Mouse (Mus musculus): Measurements from ENCODE around the gene Ccn5.

The Ccn5 gene

GRCm38 (mm10) chr2:163820607-163821006, at the start of gene Ccn5:
Gene Ccn5 (plus strand): TSS chr2:163820861.
- peak; percentile 91 for DNase-seq (ENCODE audit: low read depth, low spot score)

GRCm38 (mm10) chr2:163776661-163777060, 44.0 kb upstream of the Ccn5 start:
- DNase-seq (ENCODE audit: low read depth, low spot score) = no peak

GRCm38 (mm10) chr2:163777061-163777460, 43.6 kb upstream of the Ccn5 start:
- DNase-seq (ENCODE audit: low read depth, low spot score) = no peak

GRCm38 (mm10) chr2:163778896-163779295, 41.8 kb upstream of the Ccn5 start:
- no peak for DNase-seq (ENCODE audit: low read depth, low spot score)

- DNase-seq (ENCODE audit: low read depth, low spot score) = no peak
Observed at GRCm38 (mm10) chr2:163783368-163783767, 37.3 kb upstream of the Ccn5 start.

GRCm38 (mm10) chr2:163783901-163784300, 36.8 kb upstream of the Ccn5 start:
- DNase-seq (ENCODE audit: low read depth, low spot score) = no peak

GRCm38 (mm10) chr2:163787086-163787485, 33.6 kb upstream of the Ccn5 start:
- DNase-seq (ENCODE audit: low read depth, low spot score) = no peak

GRCm38 (mm10) chr2:163787709-163788108, 33.0 kb upstream of the Ccn5 start:
- peak; percentile 64 for DNase-seq (ENCODE audit: low read depth, low spot score)

- peak; percentile 64 for DNase-seq (ENCODE audit: low read depth, low spot score)
Observed at GRCm38 (mm10) chr2:163788484-163788883, 32.2 kb upstream of the Ccn5 start.

- DNase-seq (ENCODE audit: low read depth, low spot score) = peak; percentile 82
Observed at GRCm38 (mm10) chr2:163798411-163798810, 22.2 kb upstream of the Ccn5 start.

GRCm38 (mm10) chr2:163800832-163801231, 19.8 kb upstream of the Ccn5 start:
- DNase-seq (ENCODE audit: low read depth, low spot score) = peak; percentile 76

- no peak for DNase-seq (ENCODE audit: low read depth, low spot score)
Observed at GRCm38 (mm10) chr2:163801406-163801805, 19.3 kb upstream of the Ccn5 start.

- no peak for DNase-seq (ENCODE audit: low read depth, low spot score)
Observed at GRCm38 (mm10) chr2:163803838-163804237, 16.8 kb upstream of the Ccn5 start.

- DNase-seq (ENCODE audit: low read depth, low spot score) = no peak
Observed at GRCm38 (mm10) chr2:163809166-163809565, 11.5 kb upstream of the Ccn5 start.

GRCm38 (mm10) chr2:163809704-163810103, 11.0 kb upstream of the Ccn5 start:
- no peak for DNase-seq (ENCODE audit: low read depth, low spot score)

- no peak for DNase-seq (ENCODE audit: low read depth, low spot score)
Observed at GRCm38 (mm10) chr2:163813077-163813476, 7.6 kb upstream of the Ccn5 start.

GRCm38 (mm10) chr2:163814739-163815465, 5.8 kb upstream of the Ccn5 start:
- DNase-seq (ENCODE audit: low read depth, low spot score) = no peak

GRCm38 (mm10) chr2:163823248-163823647, 2.6 kb downstream of the Ccn5 start:
- DNase-seq (ENCODE audit: low read depth, low spot score) = no peak

- peak; percentile 55 for DNase-seq (ENCODE audit: low read depth, low spot score)
Observed at GRCm38 (mm10) chr2:163823771-163824170, 3.1 kb downstream of the Ccn5 start.

- no peak for DNase-seq (ENCODE audit: low read depth, low spot score)
Observed at GRCm38 (mm10) chr2:163825861-163826260, 5.2 kb downstream of the Ccn5 start.

GRCm38 (mm10) chr2:163826494-163826893, 5.8 kb downstream of the Ccn5 start:
- no peak for DNase-seq (ENCODE audit: low read depth, low spot score)

- DNase-seq (ENCODE audit: low read depth, low spot score) = no peak
Observed at GRCm38 (mm10) chr2:163831163-163831562, 10.5 kb downstream of the Ccn5 start.

- peak; percentile 70 for DNase-seq (ENCODE audit: low read depth, low spot score)
Observed at GRCm38 (mm10) chr2:163838043-163838442, 17.4 kb downstream of the Ccn5 start.

GRCm38 (mm10) chr2:163839519-163839918, 18.9 kb downstream of the Ccn5 start:
- DNase-seq (ENCODE audit: low read depth, low spot score) = no peak

Measured in skeletal muscle tissue, adult 2 months (tissue).